Mouse (Mus musculus) cerebellum, postnatal 14 days (tissue): ENCODE data around the gene Ubqln1.
A peak's percentile ranks its signal among the peaks of the same experiment; 100 is the strongest.

Experiments used
- DNase-seq, 2 experiments: peaks; one replicate each; pipeline ENCODE4 v3.0.0; 2021; ENCODE audit warnings: mixed read lengths in 2 of 2

Ubqln1 gene

DNA sequence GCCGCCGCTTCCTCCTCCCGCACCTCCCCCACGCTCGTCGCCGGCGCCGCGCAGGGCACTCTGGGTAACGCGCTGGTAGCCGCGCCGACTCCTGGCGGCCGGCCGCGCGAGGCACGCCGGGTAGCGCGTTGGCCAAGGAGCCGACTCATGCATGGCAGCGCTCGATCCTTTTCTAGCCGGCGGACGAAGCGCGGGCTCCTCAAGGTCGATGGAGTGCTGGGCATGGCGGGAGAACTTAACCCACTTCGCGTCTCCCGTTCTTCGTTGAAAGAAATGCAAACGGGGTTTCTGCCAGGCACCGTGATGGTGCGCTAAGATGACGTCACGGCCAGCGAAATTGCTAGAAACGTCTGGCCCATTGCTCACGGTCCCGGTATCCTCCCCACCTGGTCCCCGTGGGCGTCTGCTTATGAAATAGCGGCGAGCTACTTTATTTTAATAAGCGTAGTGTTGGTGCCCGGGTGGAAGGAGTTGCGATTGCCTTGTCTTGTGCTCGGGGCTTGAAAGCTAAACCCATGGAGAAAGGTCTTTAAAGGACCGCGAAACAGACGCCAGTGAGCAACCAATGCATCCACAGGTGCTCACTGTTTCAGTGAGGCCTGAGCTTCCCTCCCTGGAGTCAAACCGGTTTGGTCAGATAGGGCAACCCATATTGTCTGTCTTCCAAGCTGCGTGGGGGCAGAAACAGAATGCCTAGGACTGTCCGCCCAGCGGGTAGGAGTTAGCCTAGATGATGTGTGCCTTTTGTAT is at the start of gene Ubqln1:
Gene Ubqln1 (minus strand): TSS at position 62 of the 750 bp plus-strand sequence.
- DNase-seq: peak; percentile 91 to 95

DNA sequence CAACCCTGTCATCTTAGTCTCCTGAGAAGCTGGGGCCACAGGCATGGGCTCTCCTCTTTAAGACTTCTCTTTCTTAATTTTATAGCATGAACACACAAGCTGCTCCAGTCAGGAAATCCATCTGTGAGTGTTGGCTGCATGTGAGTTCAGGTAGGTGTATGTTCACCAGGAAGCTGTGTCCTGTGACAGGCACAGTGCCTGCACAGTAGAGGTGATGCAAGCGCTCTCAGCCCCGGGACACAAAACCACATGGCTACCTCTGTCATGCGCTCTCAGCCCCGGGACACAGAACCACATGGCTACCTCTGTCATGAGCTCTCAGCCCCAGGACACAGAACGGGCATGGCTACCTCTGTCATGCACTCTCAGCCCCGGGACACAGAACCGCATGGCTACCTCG is 48.1 kb upstream of the Ubqln1 start:
- no peak for DNase-seq

DNA sequence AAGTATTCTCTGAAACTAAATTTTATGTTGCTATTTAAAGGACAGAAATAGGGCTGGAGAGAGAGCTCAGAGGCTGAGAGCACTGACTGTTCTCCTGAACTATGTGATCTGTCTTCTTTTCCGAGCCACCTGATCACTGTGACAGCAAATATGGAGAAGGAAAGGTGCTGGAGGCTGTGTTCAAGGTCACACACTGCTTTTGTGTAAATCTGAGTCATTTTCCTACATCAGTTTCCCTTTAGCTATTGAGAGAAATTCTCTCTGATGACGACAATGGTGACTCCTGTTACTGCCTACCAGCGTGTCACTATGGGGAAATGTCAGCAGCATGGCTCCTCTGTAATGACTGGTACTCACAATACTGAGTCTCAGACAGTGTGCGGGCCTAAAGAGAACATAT is 46.2 kb upstream of the Ubqln1 start:
- DNase-seq: no peak

DNA sequence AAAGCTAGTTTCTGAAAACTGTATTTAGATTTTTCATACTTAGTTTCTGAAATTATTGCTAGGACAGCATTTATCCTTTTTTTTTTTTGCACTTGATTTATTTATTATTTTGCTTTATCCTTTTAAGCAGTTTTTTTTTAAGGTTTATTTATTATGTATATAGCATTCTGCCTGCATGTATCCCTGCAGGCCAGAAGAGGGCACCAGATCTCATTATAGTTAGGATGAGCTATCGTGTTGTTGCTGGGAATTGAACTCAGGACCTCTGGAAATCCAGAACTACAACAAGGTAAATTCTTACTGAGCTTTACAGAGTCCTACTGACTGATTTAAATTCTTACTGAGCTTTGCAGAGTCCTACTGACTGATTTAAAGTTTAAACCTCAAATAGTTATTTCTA is 37.8 kb upstream of the Ubqln1 start:
- DNase-seq: no peak

DNA sequence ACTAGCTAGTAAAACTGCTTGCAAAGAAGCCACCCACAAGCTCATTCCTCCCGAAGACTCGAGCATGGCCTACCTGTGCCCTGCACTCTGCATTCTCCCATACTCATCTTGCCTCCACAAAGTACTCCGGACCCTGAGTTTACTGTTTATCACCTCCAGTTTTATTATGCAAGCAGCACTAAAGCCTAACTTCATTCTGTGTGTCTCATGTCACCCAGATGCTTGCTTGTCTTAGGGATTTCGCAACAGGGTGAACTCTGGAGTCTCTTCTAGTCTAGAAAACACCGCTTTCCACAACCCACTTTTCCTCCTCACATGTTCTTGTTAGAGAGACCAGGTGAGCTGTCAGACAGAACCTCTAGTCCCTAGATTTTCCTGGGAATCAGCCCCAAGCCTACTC is 33.5 kb upstream of the Ubqln1 start:
- DNase-seq: no peak

DNA sequence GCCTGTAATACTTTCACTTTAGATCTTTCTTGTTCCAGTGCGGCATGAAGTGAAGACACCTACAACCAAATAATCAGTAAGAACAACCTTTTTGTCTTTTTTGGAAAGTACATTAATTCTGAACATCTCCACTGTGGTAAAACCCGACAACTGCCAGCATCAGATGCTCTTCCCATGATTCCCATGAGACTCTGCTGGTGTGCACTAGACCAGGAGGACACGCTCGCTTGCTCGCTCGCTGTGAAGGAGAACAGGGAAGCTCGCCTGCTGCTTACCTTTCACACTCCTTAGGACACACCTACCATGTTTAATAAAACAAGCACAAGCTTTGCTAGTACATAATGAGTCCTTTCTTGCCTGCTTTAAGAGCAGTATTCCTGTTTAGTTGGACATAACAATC is 21.1 kb upstream of the Ubqln1 start:
- DNase-seq: no peak

DNA sequence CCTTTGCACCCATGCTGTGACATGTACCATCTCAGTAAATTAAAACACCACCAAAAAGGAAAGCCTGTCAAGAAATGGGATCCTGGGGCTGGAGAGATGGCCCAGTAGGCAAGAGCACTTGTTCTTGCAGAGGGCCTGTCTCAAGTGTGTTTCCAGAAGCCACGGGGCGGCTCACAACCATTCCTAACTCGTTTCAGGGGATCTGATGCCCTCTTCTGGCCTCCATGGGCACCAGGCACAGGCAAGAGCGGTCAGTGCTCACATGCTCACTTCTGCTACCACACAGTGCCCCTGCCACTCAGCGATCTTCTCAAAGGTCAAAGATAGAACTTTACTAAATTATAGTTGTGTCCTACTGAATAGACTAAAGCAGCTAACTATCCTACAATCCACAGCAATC is 17.2 kb upstream of the Ubqln1 start:
- DNase-seq: peak; percentile 67 to 77

DNA sequence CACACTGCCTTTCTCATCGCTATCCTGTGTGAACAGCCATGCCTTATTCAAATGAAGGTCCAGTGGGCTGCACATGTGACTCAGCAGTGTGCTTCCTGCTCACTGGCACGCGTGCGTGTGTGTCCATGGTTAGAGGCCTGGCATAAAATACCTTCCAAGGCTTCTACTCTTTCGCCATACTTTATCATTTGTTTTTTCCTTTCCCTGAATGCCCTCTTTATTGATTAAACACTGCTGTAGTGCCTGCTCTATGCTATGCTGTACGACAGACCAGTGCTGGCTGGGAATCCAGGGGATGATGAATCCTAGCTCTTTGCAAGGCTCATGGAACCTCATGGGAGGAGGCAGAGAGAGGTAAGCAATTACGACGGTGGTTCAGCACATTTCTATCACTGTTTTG is 16.6 kb upstream of the Ubqln1 start:
- DNase-seq: no peak

DNA sequence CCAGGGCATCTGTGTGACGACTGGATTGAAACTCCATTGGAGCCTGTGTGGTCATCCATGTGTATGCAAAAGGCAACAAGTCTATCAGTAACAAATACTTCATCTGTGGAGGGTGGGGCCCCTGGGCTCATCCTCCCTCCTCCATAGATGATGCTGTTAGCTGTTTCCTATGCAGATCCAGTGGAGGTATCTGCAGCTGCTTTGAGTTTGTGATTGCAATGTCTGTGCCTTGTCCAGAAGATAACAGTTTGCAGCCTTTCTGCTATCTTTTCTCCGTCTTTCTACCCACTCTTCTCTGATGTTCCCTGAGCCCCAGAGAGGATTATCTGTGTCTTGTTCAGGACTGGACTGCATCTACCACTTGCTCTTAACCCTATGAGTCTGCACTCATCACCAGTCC is 13.2 kb upstream of the Ubqln1 start:
- DNase-seq: no peak

DNA sequence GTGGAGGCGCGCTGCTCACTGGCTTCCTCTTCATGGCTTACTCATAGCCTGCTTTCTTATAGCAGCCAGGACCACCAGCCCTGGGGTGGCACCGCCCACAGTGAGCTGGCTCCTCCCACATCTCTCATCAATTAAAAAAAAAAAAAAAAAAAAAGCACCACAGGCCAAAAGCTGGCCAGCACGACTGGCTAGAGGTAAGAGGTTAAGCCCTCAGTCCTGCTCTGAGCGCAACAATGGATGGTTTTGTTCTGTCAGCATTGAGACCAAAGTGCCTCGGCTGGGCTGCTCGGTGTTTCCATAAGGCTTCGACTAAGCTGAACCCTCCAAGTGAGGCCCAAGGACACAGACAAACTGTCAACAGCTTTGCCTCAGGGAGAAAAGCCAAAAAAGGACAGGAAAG is 10.2 kb upstream of the Ubqln1 start:
- no peak for DNase-seq

DNA sequence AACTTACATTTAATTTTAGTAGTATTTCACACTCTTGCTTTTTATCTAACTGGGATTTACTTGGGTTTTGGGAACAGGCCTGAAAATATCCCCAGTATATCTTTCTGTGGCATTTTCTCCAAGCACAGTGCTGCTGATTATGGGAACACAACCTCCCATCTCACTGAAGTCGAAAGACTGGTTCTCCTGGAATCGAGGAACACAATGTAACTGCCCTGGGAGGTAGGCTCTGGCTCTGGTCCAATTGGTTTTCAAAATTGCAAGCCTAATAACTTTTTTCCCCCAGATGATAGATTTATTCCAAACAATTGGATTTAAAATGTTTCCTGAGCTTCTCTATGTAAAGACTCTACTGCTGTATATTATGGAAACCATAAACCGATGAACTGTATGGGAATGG is 4.8 kb upstream of the Ubqln1 start:
- DNase-seq: no peak

DNA sequence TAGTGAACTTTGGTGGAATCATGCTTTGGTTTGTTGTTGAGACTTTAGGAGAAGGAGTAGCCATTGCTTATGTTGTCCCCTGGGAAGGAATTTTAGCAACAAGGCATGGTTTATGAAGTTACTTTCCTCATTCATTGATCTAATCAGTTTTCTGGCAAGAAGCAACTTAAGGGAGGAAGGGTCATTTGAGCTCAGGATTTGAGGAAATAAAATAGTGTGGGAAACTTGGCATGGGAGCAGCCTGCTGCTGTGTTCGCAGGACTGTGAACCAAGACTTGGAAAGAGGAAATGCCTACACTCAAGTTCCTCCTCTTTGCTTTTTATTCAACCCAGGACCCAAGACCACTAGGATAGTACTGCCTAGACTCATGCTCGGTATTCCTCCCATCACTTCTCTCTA is 2.1 kb upstream of the Ubqln1 start:
- DNase-seq: no peak

DNA sequence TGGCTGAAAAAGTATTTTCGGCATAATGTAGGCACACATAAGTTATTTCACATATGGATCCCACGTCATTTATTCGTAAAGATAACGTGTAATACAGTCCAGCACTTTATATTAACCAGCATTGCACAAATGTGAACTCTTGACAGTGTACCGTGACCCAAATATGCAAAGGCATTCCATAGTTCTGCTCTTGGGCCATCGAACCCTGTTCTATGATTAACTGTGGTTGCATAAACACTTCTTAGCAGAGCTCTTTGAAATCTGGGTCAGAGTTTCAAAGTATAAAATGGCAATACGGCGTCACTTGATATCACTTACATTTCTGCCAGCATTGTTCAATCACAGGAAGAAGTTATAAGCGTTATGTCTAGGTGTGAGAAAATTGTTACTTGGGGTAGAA is 942 bp upstream of the Ubqln1 start:
- no peak for DNase-seq

DNA sequence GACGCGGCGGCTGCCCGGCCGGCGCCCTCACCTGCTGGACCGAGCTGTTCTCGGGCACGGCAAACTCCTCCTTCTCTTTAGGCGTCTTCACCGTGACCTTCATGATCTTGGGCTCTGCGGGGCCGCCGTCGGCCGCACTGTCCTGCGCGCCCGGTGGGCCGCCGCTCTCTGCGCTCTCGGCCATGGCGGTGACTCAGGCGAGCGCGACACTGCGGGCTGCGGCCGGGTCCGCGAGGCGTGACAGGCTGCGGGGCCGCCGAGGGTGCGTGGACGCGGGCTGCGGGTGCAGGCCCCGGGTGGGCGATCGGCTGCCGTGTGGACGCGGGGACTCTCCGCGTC is 231 bp downstream of the Ubqln1 start:
- no peak for DNase-seq

DNA sequence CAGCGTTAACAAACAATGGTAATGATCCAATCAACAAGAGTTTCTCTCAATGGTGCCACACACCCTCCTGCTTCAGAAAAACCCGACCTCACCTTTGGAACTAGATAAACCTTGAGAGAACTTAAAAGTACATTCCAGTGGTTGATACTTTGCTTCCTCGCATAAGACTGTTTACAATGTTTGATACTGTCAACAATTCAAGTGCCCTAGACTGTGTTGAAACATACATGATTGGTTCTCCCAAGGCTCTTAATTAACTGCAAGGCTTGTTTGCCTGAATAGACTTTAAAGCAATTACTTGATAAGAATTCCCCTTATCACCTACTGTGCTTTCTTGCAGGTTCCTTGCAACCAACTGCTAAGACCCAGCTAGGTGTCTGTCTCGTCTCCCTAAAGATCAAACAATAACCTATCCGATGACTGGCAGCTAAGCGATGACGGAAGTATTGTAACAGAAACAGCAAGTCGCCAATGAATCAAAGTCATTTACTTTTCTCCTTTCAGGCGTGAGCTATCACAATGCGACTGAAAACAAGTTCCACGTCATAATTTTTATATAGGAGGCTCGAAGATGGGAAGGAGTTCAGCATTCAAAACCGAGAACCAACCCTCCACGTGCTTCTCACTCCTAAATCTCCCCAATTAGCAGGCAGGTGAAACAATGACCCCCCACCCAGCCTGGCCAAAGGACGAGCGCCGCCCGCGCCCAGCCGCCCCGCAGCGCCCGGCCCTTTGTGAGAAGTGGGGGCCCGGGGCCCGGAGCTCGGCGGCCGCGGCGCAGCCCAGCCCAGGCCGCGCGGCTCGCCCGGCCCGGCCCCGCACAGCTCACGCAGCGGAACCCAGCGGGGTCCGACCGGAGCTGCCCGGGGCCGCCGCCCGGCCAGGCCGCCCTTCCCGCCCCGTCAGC is 854 bp downstream of the Ubqln1 start:
- DNase-seq: peak; percentile 35 to 46

DNA sequence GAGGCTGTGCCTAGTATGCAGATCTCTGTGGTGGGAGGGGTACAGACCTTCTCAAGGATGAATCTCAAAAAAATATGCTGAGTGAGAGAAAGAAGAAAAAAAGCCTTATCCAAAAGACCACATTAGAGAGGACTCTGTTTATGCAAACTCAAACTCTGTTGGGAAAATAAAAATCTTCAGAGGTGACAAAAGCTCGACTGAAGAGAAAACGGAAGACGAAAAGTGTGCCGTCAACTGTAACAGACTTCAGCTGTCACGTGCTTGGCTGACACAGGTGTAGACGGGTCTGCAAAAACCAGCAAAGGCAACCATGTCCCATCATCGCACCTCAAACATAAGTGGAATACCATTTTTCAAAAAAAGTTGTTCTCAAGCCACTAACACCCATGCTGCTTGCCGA is 1.7 kb downstream of the Ubqln1 start:
- DNase-seq: no peak

DNA sequence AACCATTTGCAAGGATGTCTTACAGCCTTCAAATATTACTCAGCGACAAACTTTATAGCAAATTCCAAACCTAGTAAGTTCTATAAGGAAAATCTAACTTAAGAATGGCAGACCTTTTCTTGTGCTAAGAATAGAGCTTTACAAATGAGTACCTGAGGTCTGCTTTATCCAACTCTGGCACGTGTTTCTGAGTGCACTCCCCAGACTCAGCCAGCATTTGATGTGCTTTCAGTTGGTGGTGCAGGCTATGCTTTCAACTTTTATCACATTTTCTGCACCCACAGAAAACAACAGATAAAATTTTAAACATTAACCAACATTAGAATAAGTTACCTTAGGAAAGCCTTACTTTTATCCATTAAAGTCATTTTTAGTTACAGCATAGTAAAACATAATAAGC is 2.9 kb downstream of the Ubqln1 start:
- DNase-seq: no peak

DNA sequence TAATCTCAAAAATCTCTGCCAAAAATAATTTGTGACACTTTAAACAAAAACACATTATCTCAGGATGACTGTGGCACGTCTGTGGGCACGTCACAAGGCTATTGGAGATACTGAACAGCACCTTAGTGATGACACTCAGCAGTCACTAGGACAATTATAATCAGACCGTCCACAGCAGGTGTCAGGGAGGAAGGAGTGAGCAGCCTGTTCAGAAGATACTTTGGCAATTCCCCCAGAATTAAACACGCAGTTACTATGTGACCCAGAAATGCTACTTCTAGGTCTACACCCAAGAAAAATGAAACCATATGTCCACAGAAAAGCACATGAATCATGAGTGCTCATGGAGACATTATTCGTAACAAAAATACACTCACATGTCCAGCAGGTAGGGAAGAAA is 5.0 kb downstream of the Ubqln1 start:
- DNase-seq: peak; percentile 60 to 72

DNA sequence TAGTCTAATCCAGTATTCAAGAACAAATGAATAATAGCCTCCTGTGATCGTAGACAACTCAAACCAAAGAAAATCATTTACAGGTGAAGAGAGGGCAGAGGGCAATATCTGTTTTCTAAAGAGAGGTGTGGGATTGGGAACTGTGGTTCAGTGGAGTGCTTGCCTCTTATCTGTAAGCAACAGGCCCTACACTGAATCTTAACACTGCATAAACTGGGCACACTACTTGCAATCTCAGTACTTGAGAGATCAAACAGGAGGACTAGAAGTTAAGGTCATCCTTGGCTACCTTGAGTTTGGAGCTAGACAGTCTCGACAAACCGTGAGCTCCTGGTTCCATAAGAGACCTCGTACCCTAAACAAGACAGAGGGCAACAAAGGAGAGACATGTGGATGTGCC is 9.4 kb downstream of the Ubqln1 start:
- DNase-seq: no peak

DNA sequence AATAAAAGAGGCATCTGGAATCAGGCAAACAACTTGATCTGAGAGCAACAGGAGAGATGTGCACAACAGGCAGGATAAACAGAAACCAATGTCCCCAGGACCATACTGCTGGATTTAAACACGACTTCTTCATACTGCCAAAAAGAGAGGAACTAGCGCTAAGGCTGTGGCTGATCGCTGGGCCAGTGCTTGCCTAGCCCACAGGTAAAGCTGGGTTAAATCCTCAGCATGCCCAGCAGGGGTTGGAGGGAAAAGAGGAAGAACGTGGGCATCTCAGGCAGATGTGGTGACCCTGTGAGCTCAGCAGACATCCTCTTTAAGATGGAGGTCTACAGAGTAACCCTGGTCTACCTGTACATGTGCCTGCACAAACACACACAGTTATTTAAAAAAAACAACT is 10.5 kb downstream of the Ubqln1 start:
- no peak for DNase-seq

DNA sequence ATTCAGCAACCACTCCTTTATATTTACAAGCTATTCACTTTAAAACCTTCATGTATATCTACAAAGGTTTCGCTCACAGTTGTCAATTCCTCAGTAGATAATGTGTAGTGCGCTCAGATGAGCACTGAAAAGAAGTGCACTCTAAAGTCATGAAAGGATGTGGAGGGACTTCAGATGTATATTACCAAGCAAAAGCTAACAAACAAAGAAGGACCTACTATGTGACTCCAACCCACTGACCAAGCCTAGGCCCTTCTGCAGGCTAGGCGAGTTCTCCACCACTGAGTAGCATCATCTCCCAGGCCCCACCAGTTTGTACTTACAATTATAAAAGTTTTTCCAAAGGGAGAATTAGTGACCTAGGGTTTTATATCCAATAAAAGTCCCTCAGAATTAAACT is 11.3 kb downstream of the Ubqln1 start:
- DNase-seq: no peak

DNA sequence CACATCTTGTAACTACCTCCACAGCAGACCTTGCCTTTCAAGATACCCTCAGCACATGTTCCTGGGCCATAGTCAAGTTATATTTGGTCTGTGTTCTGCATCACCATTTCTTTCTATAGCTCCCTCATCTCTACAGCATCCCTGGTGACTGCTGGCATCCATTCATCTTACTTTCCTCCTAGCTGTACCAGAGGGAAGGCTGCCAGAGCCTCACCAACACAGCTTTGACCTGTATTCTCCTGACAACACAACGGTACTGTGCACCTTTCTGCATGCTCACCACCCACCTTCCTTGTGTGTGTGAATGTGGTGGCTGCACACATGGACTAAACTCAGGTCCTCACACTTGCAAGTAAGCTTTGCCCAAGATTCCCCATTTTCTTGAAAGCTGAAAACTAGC is 12.6 kb downstream of the Ubqln1 start:
- DNase-seq: peak; percentile 61 to 71

DNA sequence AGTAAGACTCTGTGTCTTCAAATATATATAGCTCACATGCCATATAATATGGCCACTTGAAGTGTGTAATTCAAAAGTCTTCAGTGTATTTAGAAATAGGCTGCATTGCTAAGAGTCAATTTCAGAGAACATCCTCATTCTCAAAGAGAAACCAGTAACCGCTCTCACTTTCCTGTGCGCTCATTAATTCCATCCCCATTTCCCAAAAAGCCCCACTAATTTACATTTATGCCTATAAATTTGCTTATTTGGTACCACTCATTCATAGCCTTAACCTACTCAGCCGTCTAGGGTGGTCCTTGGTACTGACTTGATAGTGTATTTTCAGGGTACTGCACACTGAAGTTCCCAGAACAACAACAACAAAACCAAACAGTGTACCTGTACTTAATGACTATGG is 13.5 kb downstream of the Ubqln1 start:
- DNase-seq: no peak

DNA sequence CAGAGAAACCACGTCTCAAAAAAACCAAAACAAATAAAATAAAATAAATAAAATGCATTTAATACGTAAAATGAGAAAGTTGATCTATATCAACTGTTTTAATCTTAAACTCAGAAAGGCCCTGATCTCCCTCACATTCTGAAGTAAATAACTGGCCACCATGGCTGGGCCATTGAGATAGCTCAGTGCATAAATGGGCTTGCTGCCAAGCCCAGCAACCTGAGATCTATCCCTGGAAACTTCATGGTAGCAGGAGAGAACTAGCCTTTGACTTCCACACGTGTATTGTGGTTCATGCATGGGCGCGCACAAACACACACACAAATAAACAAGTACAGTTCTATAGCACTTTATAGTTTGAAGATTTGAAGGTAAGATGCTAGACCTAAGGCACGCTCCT is 14.1 kb downstream of the Ubqln1 start:
- DNase-seq: no peak
